27 mouse cellular contexts compared by ENCODE assay signal in genomic region chr11:96832973-96833372, GRCm38 (mm10). TPM values are rescaled to one million over a fixed set of nuclear protein-coding genes. Genes with fewer than 3 reads are reported as not detected.
A peak's percentile ranks its signal among the peaks of the same experiment; 100 is the strongest.
DNase-seq lines count a peak whose midpoint lies in the region; ATAC-seq and TF ChIP-seq lines count a peak whose summit lies in the region.
"Had no signal": no experiment of that assay in that cellular context is flagged by ENCODE, and none has a peak within 500 bp of the region (broad histone marks: within the 10 kb centered on the region; RNA-seq: fewer than 3 reads in every experiment).

No protein-coding gene starts in this region.

- ATAC-seq in lung, postnatal 0 days, result no peak
- ATAC-seq: activated CD4-positive, CD25-positive, alpha-beta regulatory T cell, adult 4 months; forebrain, embryonic 14.5 days; forebrain, postnatal 0 days; hindbrain, postnatal 0 days; intestine, postnatal 0 days had no signal

- H3K36me3 ChIP-seq in lung, postnatal 0 days (ENCODE audit: insufficient read depth, low read length), result no peaks in the 10 kb centered on the region
- H3K36me3 ChIP-seq: embryonic facial prominence, embryonic 12.5 days; embryonic facial prominence, embryonic 15.5 days; heart, embryonic 13.5 days had no signal

- H3K4me2 ChIP-seq in lung, postnatal 0 days (replicated peaks; ENCODE audit: low read depth, low read length), result no peak overlapping the region
- H3K4me2 ChIP-seq: embryonic facial prominence, embryonic 12.5 days; embryonic facial prominence, embryonic 15.5 days; heart, embryonic 13.5 days; hindbrain, embryonic 14.5 days had no signal

- H3K9ac ChIP-seq in lung, postnatal 0 days (replicated peaks; ENCODE audit: low read depth), result no peak overlapping the region
- H3K9ac ChIP-seq: embryonic facial prominence, embryonic 12.5 days; embryonic facial prominence, embryonic 15.5 days; forebrain, postnatal 0 days; heart, embryonic 13.5 days; hindbrain, embryonic 14.5 days had no signal

- WGBS in lung, postnatal 0 days, result 43% methylated on average over 2 of the region's 2 CpGs

- no peak for TF ChIP-seq CTCF in lung, postnatal 0 days (IDR thresholded peaks at IDR 0.05)
- TF ChIP-seq CTCF in gastrocnemius, adult 2 months (IDR thresholded peaks at IDR 0.05), result no peak
- TF ChIP-seq CTCF in left cerebral cortex, adult 2 months (IDR thresholded peaks at IDR 0.05), result no peak

- H3K27me3 ChIP-seq in lung, postnatal 0 days (replicated peaks; ENCODE audit: insufficient read depth, low read length), result no peaks in the 10 kb centered on the region
- H3K27me3 ChIP-seq: embryonic facial prominence, embryonic 12.5 days; embryonic facial prominence, embryonic 15.5 days had no signal

- H3K4me1 ChIP-seq in lung, postnatal 0 days (ENCODE audit: insufficient read depth, low read depth, low read length), result peaks cover 4% of the 10 kb centered on the region

- no peak overlapping the region for H3K27ac ChIP-seq in lung, postnatal 0 days (ENCODE audit: low read length)
- no peak overlapping the region for H3K27ac ChIP-seq in gastrocnemius, adult 2 months
- no peak overlapping the region for H3K27ac ChIP-seq in left cerebral cortex, adult 2 months
- H3K27ac ChIP-seq: embryonic facial prominence, embryonic 12.5 days; embryonic facial prominence, embryonic 15.5 days; heart, adult 2 months; heart, embryonic 10.5 days; heart, embryonic 13.5 days; hindbrain, embryonic 14.5 days; hindbrain, postnatal 0 days had no signal

- intact Hi-C loops in gastrocnemius, adult 2 months (cut with DNase I), result no loop called here
- intact Hi-C loops in left cerebral cortex, adult 2 months (cut with DNase I), result no loop called here

- DNase-seq in lung, postnatal 36 days, result peak; percentile 42
- no peak for DNase-seq in lung, postnatal 0 days (ENCODE audit: low spot score)
- peak; percentile 83 for DNase-seq in A20 (ENCODE audit: low read depth, low spot score)
- peak; percentile 47 for DNase-seq in T-cell, adult 2 months (ENCODE audit: low spot score)
- DNase-seq in natural killer cell, adult 2 months (ENCODE audit: low spot score in 2 of 2), result peak; percentile 36 to 40
- no peak for DNase-seq in gastrocnemius, adult 2 months
- DNase-seq in left cerebral cortex, adult 2 months (ENCODE audit: extremely low spot score in 1 of 2, low spot score in 2 of 2), result no peak
- DNase-seq: adrenal gland, adult 8-10 months; adrenal gland, postnatal 36 days; cerebellum, adult 11-12 months; cerebellum, adult 8-10 months; cerebellum, postnatal 25 days; forebrain, postnatal 0 days; gastrocnemius, postnatal 10 days; gastrocnemius, postnatal 36 days; heart, adult 2 months; heart, postnatal 14 days; heart, postnatal 4 days had no signal

- H3K4me3 ChIP-seq in lung, postnatal 0 days (ENCODE audit: low read depth, low read length), result no peak overlapping the region
- no peak overlapping the region for H3K4me3 ChIP-seq in gastrocnemius, adult 2 months
- no peak overlapping the region for H3K4me3 ChIP-seq in left cerebral cortex, adult 2 months
- H3K4me3 ChIP-seq: embryonic facial prominence, embryonic 12.5 days; embryonic facial prominence, embryonic 15.5 days; heart, adult 2 months; heart, embryonic 10.5 days; heart, embryonic 13.5 days had no signal

- no peaks in the 10 kb centered on the region for H3K9me3 ChIP-seq in lung, postnatal 0 days (ENCODE audit: low read length)
- H3K9me3 ChIP-seq: embryonic facial prominence, embryonic 12.5 days; embryonic facial prominence, embryonic 15.5 days; heart, embryonic 10.5 days; heart, embryonic 13.5 days had no signal

- no peak for TF ChIP-seq EP300 in lung, postnatal 0 days (IDR thresholded peaks at IDR 0.05)

RNA-seq across cellular contexts. Expression of gene Nfe2l1, which starts 3.2 kb away (rescaled TPM):
- polyA plus RNA-seq in lung, postnatal 0 days (2015; fragmentation: Nextera tagmentation; extraction: Ambion mirVana), result 51.8 and 54.5 TPM in 2 replicates
- 100 to 1,000 TPM; 395 to 484 TPM for total RNA-seq in gastrocnemius, adult 2 months (2021)
- total RNA-seq in left cerebral cortex, adult 2 months (2021), result 100 to 1,000 TPM; 281 to 290 TPM

RNA-seq across cellular contexts. Expression of gene Copz2, which starts 16.7 kb away (rescaled TPM):
- polyA plus RNA-seq in lung, postnatal 0 days (2015; fragmentation: Nextera tagmentation; extraction: Ambion mirVana), result 105 and 110 TPM in 2 replicates
- total RNA-seq in gastrocnemius, adult 2 months (2021), result 10 to 100 TPM; 21.4 to 31.0 TPM
- total RNA-seq in left cerebral cortex, adult 2 months (2021), result 1 to 10 TPM; 4.8 to 5.0 TPM
- polyA plus RNA-seq: activated CD4-positive, CD25-positive, alpha-beta regulatory T cell, adult 4 months had no signal

RNA-seq across cellular contexts. Expression of gene Cbx1, which starts 44.0 kb away (rescaled TPM):
- 48.6 and 54.0 TPM in 2 replicates for polyA plus RNA-seq in lung, postnatal 0 days (2015; fragmentation: Nextera tagmentation; extraction: Ambion mirVana)
- 10 to 100 TPM; 35.0 to 42.0 TPM for total RNA-seq in gastrocnemius, adult 2 months (2021)
- 10 to 100 TPM; 45.5 to 46.5 TPM for total RNA-seq in left cerebral cortex, adult 2 months (2021)

RNA-seq across cellular contexts. Expression of gene Snx11, which starts 55.6 kb away (rescaled TPM):
- polyA plus RNA-seq in lung, postnatal 0 days (2015; fragmentation: Nextera tagmentation; extraction: Ambion mirVana), result 18.4 and 18.7 TPM in 2 replicates
- total RNA-seq in gastrocnemius, adult 2 months (2021), result 10 to 100 TPM; 11.1 to 13.6 TPM
- total RNA-seq in left cerebral cortex, adult 2 months (2021), result 10 to 100 TPM; 49.7 to 52.2 TPM

Comparison
In these comparisons a context has a peak if more than half of its experiments do, and no peak if none do; other contexts are left out.
1. DNase-seq: peak in lung, postnatal 36 days (single experiment), A20 (single experiment), T-cell, adult 2 months (single experiment) and natural killer cell, adult 2 months (2 of 2); none in lung, postnatal 0 days (single experiment), gastrocnemius, adult 2 months (single experiment) and left cerebral cortex, adult 2 months (0 of 2).